Mouse (Mus musculus): ENCODE results near the gene Tmem56. TPM values are rescaled to one million over a fixed set of nuclear protein-coding genes. Genes with fewer than 3 reads are reported as not detected.

Gene Tmem56
- polyA plus RNA-seq, 1 experiment: 8.6 TPM

DNA sequence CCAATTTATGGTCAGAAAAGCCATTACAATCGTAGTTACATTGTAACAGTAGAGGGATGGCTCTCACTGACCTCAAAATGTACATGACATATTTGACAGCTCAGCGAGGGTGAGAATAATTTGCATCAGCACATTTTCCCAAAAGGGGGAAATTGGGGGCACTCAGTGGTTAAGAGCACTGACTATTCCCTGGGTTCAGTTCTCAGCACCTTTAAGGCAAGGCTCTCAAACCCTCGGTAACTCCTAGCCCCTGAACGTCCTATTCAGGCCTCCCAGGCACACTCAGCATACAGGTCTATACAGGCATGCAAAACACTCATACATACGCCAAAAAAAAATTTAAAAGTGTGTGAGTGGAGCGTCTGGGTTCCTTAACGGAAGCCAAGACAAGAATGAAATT lies 112.3 kb downstream of the Tmem56 start:
- DNase-seq (ENCODE audit: low spot score): no peak

DNA sequence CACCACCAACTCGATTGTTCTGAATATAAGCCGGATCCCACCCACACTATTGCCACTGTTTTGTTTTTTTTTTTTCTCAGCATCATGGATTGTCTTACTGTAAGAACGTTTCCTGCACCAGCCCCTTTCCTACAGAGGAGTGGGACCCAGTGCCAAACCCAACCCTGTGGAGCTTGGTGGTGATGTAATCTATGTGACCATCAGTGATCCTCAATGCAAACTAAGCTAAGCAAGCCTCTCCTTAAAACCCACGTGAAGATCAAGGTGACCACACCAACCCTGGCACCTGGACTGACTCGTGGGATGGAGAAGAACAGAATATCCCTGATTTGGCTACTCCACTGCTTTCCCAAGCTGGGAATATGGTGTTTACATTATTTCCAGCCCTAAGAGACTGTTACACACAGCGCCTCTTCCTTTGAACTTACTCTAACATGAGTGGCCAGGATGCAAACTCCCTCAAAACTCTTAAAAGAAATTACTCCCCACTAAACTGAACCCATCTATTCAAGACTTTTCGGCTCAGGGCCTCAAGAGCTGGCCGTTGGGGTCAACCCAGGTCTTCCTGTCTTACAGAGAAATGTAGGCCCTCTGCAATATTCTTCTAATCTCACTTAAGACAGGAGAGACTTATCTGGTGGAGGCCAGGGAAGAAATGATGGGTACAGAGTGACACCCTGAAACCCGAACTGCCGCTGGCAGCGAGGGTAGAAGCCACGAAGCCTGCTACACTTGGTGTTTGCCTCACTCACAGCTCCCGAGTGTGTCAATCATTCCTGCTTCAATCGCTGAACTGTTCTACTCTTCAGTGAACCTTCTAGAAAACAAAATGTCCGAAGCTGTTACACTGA lies 113.6 kb downstream of the Tmem56 start:
- no peak for DNase-seq (ENCODE audit: low spot score)

- no peak for DNase-seq (ENCODE audit: low spot score)
Measured at GRCm38 (mm10) chr3:121168581-121168980, 114.3 kb downstream of the Tmem56 start.

GRCm38 (mm10) chr3:121163271-121163819 lies 119.6 kb downstream of the Tmem56 start:
- peak; percentile 37 for DNase-seq (ENCODE audit: low spot score)

DNA sequence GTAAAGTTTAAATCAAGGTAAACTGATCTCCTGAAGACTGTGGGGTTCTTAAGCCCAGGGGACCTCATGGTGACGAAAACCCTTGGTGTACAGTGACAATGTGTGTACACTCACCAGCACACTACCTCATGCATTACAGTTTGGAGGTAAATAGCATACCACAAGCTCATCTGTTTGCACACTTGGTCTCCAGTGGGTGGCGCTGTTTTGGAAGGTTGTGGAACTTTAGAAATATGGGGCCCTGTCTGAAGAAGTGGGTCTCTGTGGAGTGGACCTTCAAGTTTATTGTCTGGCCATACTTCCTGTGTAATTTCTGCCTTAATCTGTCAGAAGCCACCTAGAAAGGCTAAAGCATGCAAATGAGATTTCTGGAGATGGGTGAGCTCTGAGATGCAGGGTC lies 121.2 kb downstream of the Tmem56 start:
- no peak for DNase-seq (ENCODE audit: low spot score)

GRCm38 (mm10) chr3:121160424-121160823 lies 122.5 kb downstream of the Tmem56 start:
- DNase-seq (ENCODE audit: low spot score): no peak

GRCm38 (mm10) chr3:121159566-121159965 lies 123.3 kb downstream of the Tmem56 start:
- no peak for DNase-seq (ENCODE audit: low spot score)

GRCm38 (mm10) chr3:121158901-121159351 lies 124.0 kb downstream of the Tmem56 start:
- no peak for DNase-seq (ENCODE audit: low spot score)

DNA sequence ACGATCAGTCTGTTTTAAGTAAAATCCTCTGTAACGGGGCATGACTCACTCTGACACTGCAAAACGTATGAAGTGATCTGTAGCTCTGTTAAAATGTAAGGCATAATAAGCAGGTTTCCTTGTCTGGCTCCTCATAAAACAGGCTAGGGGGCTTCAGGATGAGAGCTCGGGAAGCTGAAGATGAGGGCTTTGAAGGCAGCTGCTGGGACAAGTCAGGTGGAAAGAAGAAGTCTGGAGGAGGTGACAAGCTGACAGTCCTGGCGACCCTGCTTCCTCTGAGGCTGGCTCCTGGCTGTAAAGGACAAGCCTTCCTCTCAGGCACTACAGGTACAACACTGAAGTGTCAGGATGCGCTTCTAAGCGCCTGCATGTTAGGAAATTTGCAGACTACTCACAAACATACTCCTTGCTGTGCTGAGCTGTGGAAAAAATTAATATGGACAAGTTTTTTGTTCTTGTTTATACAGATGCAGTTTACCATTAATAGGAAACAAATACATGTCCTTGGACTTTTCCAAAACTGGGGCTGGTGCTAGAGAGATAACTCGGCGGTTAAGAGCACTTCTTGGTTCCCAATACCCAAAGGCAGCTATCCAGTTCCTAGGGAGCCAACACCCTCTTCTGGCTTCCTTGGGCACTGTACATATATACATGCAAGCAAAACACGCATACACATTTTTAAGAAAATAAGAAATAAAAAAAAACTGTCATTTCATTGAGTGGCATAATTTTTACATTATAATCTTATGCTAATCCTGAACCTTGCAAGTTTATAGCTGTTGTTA lies 125.2 kb downstream of the Tmem56 start:
- DNase-seq (ENCODE audit: low spot score): no peak

DNA sequence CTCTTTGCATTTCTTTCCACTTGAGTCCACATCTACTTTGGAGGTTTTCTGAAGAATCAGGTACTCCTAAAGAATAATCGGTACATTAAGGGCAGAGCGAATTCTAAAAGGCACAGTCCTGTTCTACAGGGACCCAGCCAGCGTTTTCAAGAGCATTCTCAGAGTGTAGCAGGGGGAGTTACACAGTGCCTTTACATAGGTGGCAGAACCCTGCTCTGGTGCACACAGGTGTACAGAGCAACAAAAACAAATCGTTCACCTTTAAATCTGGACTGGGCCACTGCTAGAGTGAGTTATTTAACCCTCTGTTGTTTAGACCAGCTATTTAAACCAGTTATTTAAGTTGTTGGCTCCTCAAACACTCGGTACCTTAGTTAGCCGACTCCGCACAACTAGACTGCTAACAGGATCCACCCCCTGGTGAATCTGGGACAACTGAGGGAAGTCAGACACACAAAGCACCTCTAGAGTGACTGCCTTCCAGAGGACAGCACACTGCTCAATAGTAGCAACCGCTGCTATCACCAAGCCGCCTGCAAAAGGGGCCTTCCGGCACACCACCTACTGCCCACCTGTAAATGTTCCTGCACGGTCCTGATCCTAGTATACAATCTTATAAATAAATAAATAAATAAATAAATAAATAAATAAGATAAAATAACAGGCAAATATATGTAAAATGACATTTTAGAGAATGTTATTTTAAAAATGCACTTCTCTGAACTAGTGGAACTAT lies 126.3 kb downstream of the Tmem56 start:
- DNase-seq (ENCODE audit: low spot score): no peak

GRCm38 (mm10) chr3:121156043-121156442 lies 126.9 kb downstream of the Tmem56 start:
- DNase-seq (ENCODE audit: low spot score): no peak

Other genes with a start within 250 kb of the Tmem56 start
- 5.3 and 6.8 TPM in 2 replicates for gene Rwdd3, start 111.4 kb downstream of the Tmem56 start, polyA plus RNA-seq (2012; rRNA removed)
- 25.0 TPM in 2 replicates for gene Alg14, start 8.7 kb upstream of the Tmem56 start, polyA plus RNA-seq (2012; rRNA removed)
- 427 and 481 TPM in 2 replicates for gene Cnn3, start 143.4 kb upstream of the Tmem56 start, polyA plus RNA-seq (2012; rRNA removed)
- 15.7 and 18.8 TPM in 2 replicates for gene Slc44a3, start 249.3 kb upstream of the Tmem56 start, polyA plus RNA-seq (2012; rRNA removed)

Data from urinary bladder, adult 2 months (tissue).